Mouse (Mus musculus): ENCODE results near the gene Stim2. TPM values are rescaled to one million over a fixed set of nuclear protein-coding genes. Genes with fewer than 3 reads are reported as not detected.
A peak's percentile ranks its signal among the peaks of the same experiment; 100 is the strongest.

The Stim2 gene
- total and polyA plus RNA-seq, 3 experiments, result 11.7 to 18.6 TPM; not detected in 1

- Histone ChIP-seq H3K27ac (ENCODE audit: control insufficient read depth, low read depth, low read length) (peak overlapping the region; percentile 69), H3K36me3 (ENCODE audit: control insufficient read depth in 1 of 2, insufficient read depth in 2 of 2, low read length in 2 of 2) (peaks cover 0 to 20% of the 10 kb centered on the region in 2 experiments; a peak in 2 of 4 replicates), H3K27me3 (ENCODE audit: control insufficient read depth in 1 of 2, insufficient read depth in 2 of 2, low read length in 2 of 2) (no peaks in the 10 kb centered on the region), H3K9me3 (replicated peaks; ENCODE audit: insufficient read depth, low read length) (no peaks in the 10 kb centered on the region), H3K4me1 (ENCODE audit: control insufficient read depth in 1 of 2, insufficient read depth in 2 of 2, low read length in 2 of 2) (peaks cover 6 to 15% of the 10 kb centered on the region in 2 experiments), H3K4me3 (ENCODE audit: control insufficient read depth in 1 of 2, insufficient read depth in 1 of 2, low read depth in 2 of 2, low read length in 2 of 2) (no peak overlapping the region), H3K9ac (ENCODE audit: control insufficient read depth, low read depth, low read length, poor library complexity, severe bottlenecking) (no peak overlapping the region), H3K79me2 (ENCODE audit: control insufficient read depth, insufficient read depth, low read length, poor library complexity) (no peaks in the 10 kb centered on the region)
- DNase-seq (ENCODE audit: low read depth, low spot score), result peak; percentile 77
- TF ChIP-seq CTCF (IDR thresholded peaks at IDR 0.05 in 2 of 3, conservative IDR thresholded peaks at IDR 0.05 in 1 of 3; ENCODE audit: control insufficient read depth in 1 of 3, insufficient read depth in 1 of 3, low read depth in 2 of 3, low read length in 3 of 3, poor library complexity in 1 of 3, severe bottlenecking in 1 of 3), result no peak
- TF ChIP-seq EP300 (IDR thresholded peaks at IDR 0.05; ENCODE audit: low read depth in 1 of 2, low read length in 2 of 2), result peak; percentile 82 to 93
- TF ChIP-seq ZC3H11A (IDR thresholded peaks at IDR 0.05; ENCODE audit: low read depth, low read length), result no peak
- no peak for TF ChIP-seq MAZ (IDR thresholded peaks at IDR 0.05; ENCODE audit: low read depth, low read length)
- no peak for TF ChIP-seq TBP (IDR thresholded peaks at IDR 0.05; ENCODE audit: low read depth, low read length)
- no peak for TF ChIP-seq POLR2A (IDR thresholded peaks at IDR 0.05; ENCODE audit: control insufficient read depth in 1 of 2, insufficient read depth in 1 of 2, low read depth in 1 of 2, low read length in 2 of 2, poor library complexity in 1 of 2)
- TF ChIP-seq RAD21 (IDR thresholded peaks at IDR 0.05; ENCODE audit: low read depth, low read length), result no peak
- TF ChIP-seq CHD1 (IDR thresholded peaks at IDR 0.05; ENCODE audit: low read depth, low read length), result no peak
- peak; percentile 72; the same call in 1 of the 2 replicates for TF ChIP-seq SIN3A (IDR thresholded peaks at IDR 0.05; ENCODE audit: low read length)
- no peak for TF ChIP-seq ZKSCAN1 (IDR thresholded peaks at IDR 0.05; ENCODE audit: low read depth, low read length)
- no peak for TF ChIP-seq CHD2 (IDR thresholded peaks at IDR 0.05; ENCODE audit: low read length)
- TF ChIP-seq MXI1 (IDR thresholded peaks at IDR 0.05; ENCODE audit: low read depth, low read length), result peak; percentile 97
- TF ChIP-seq MEF2A (IDR thresholded peaks at IDR 0.05; ENCODE audit: extremely low read depth, insufficient replicate concordance, low read depth, low read length, poor library complexity, severe bottlenecking), result no peak
- TF ChIP-seq HCFC1 (IDR thresholded peaks at IDR 0.05; ENCODE audit: low read depth, low read length), result no peak
- no peak for TF ChIP-seq POLR2AphosphoS5 (IDR thresholded peaks at IDR 0.05; ENCODE audit: borderline replicate concordance, low read depth, low read length)
- no peak for TF ChIP-seq ELF1 (IDR thresholded peaks at IDR 0.05; ENCODE audit: low read depth, low read length)
- no peak for TF ChIP-seq ZNF384 (IDR thresholded peaks at IDR 0.05; ENCODE audit: low read depth, low read length)
- TF ChIP-seq TAL1 (IDR thresholded peaks at IDR 0.05; ENCODE audit: low read length), result no peak
- no peak for TF ChIP-seq NELFE (IDR thresholded peaks at IDR 0.05; ENCODE audit: low read depth, low read length)
- TF ChIP-seq SMC3 (IDR thresholded peaks at IDR 0.05; ENCODE audit: low read depth, low read length), result no peak
- no peak for TF ChIP-seq JUND (IDR thresholded peaks at IDR 0.05; ENCODE audit: low read depth, low read length)
- TF ChIP-seq E2F4 (IDR thresholded peaks at IDR 0.05; ENCODE audit: borderline replicate concordance, low read depth, low read length), result no peak
- no peak for TF ChIP-seq UBTF (IDR thresholded peaks at IDR 0.05; ENCODE audit: borderline replicate concordance, insufficient read depth, low read depth, low read length)
- peak; percentile 89 for TF ChIP-seq MYC (IDR thresholded peaks at IDR 0.05; ENCODE audit: low read depth, low read length)
- TF ChIP-seq USF1 (IDR thresholded peaks at IDR 0.05; ENCODE audit: low read depth, low read length), result peak; percentile 77
- TF ChIP-seq BHLHE40 (IDR thresholded peaks at IDR 0.05; ENCODE audit: borderline replicate concordance, low read depth, low read length), result peak; percentile 84
- peak; percentile 36; the same call in 1 of the 2 replicates for TF ChIP-seq MYB (IDR thresholded peaks at IDR 0.05; ENCODE audit: low read depth, low read length)
- peak; percentile 92 for TF ChIP-seq ETS1 (IDR thresholded peaks at IDR 0.05; ENCODE audit: low read depth, low read length)
- no peak for TF ChIP-seq ZMIZ1 (IDR thresholded peaks at IDR 0.05; ENCODE audit: low read depth, low read length)
- TF ChIP-seq GATA1 (IDR thresholded peaks at IDR 0.05; ENCODE audit: low read depth, low read length), result peak; percentile 89
- TF ChIP-seq RCOR1 (IDR thresholded peaks at IDR 0.05; ENCODE audit: low read depth, low read length), result peak; percentile 89
- TF ChIP-seq GABPA (IDR thresholded peaks at IDR 0.05; ENCODE audit: low read depth, low read length), result no peak; the same call in 1 of the 2 replicates
- TF ChIP-seq MAX (IDR thresholded peaks at IDR 0.05; ENCODE audit: low read length), result peak; percentile 89
- no peak for TF ChIP-seq NRF1 (IDR thresholded peaks at IDR 0.05; ENCODE audit: insufficient read depth, low read depth, low read length, poor library complexity, severe bottlenecking)
- no peak for TF ChIP-seq USF2 (IDR thresholded peaks at IDR 0.05; ENCODE audit: borderline replicate concordance in 1 of 2, insufficient read depth in 1 of 2, low read depth in 1 of 2, low read length in 2 of 2)
- no peak for TF ChIP-seq KAT2A (conservative IDR thresholded peaks at IDR 0.05; ENCODE audit: low read depth, low read length)
- TF ChIP-seq POLR2AphosphoS2 (IDR thresholded peaks at IDR 0.05; ENCODE audit: low read length), result no peak
- TF ChIP-seq TCF12 (IDR thresholded peaks at IDR 0.05; ENCODE audit: low read depth, low read length), result peak; percentile 78
Measured at GRCm38 (mm10) chr5:54059998-54060397, 61.7 kb downstream of the Stim2 start.

All from MEL (cell line).